Mouse (Mus musculus): ENCODE measurements around the gene Dkk2. TPM values are rescaled to one million over a fixed set of nuclear protein-coding genes. Genes with fewer than 3 reads are reported as not detected.

Dkk2 gene
- polyA plus RNA-seq, 1 experiment: 0.21 TPM

DNA sequence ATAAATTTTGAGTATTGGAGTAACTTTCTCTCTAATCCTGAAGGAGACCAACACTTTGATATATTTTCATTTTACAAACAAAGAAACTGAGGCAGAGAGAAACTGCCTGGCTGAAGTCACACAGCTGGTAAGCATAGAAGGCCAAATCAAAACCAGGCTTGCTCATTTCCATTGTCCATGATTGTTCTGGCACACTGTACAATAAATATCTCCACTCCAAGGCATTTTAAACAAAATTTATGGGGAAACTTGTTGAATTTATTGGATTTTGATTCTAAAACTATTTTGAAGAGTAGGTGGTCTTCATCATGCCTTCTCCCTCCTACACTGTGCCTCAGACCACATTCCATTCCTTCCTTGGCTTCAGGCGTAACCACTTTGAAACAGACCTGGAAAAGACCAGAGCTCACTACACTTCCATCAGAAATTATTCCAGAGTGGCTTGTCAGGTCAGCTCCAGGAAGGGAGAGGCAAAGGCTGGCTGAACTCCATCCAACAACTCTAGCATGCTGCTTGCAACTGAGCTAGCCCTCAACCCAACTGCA lies 44.7 kb downstream of the Dkk2 start:
- WGBS: 94% methylated on average over 1 of the region's 1 CpGs
- DNase-seq: no peak
- no peak overlapping the region for H3K27ac ChIP-seq (ENCODE audit: insufficient read depth, low read length)
- TF ChIP-seq CTCF (IDR thresholded peaks at IDR 0.05; ENCODE audit: borderline replicate concordance, insufficient read depth, low read depth, low read length) (no peak), POLR2A (IDR thresholded peaks at IDR 0.05; ENCODE audit: borderline replicate concordance, insufficient read depth, low read length) (no peak)
- H3K4me3 ChIP-seq (replicated peaks; ENCODE audit: insufficient read depth, low read depth, low read length): no peak overlapping the region
- no peaks in the 10 kb centered on the region for H3K27me3 ChIP-seq (ENCODE audit: control insufficient read depth, insufficient read depth, low read length)
- H3K4me1 ChIP-seq (ENCODE audit: control insufficient read depth, insufficient read depth, low read length): no peaks in the 10 kb centered on the region

DNA sequence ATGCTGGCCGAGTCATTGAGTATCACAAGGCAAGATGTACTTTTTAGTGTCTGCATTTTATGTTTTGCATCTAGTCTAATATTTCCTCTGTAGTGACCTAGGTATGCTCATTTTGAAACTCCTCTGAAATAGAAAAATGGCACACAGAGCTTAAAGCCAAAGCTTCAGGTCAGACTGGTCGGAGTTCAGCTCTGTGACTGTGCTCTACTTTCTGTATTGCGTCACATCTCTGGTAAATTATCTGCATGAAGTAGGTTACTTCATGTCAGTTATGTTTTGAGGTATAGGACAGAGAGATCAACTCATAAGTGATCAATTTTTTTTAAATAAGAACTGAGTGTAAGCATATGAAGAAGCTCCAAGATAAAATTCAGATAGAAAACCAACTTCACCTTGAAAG lies 45.7 kb downstream of the Dkk2 start:
- TF ChIP-seq POLR2A (IDR thresholded peaks at IDR 0.05; ENCODE audit: borderline replicate concordance, insufficient read depth, low read length) (no peak), CTCF (IDR thresholded peaks at IDR 0.05; ENCODE audit: borderline replicate concordance, insufficient read depth, low read depth, low read length) (no peak)
- DNase-seq: no peak
- 73% methylated on average over 3 of the region's 3 CpGs for WGBS
- Histone ChIP-seq H3K4me3 (replicated peaks; ENCODE audit: insufficient read depth, low read depth, low read length) (no peak overlapping the region), H3K27me3 (ENCODE audit: control insufficient read depth, insufficient read depth, low read length) (no peaks in the 10 kb centered on the region), H3K4me1 (ENCODE audit: control insufficient read depth, insufficient read depth, low read length) (no peaks in the 10 kb centered on the region), H3K27ac (ENCODE audit: insufficient read depth, low read length) (no peak overlapping the region)

DNA sequence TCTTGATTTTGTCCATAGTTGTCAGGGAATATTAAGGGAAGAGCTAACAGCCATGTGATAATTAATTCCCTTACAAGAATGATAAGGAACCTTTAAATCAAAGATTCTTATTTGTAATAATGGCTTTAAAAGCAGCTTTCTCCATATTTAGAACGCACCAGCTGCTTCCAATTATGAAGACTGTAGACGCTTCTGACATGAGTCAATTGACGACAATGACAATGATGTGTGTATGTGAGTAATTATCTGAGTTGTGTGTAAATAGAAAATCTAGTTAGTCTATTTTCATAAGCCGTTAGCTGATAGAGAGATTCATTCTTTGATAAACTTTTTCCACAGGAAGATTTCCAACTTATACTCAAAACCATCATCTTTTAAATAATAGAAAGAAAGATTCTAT lies 46.8 kb downstream of the Dkk2 start:
- Histone ChIP-seq H3K27ac (ENCODE audit: insufficient read depth, low read length) (no peak overlapping the region), H3K4me1 (ENCODE audit: control insufficient read depth, insufficient read depth, low read length) (no peaks in the 10 kb centered on the region), H3K27me3 (ENCODE audit: control insufficient read depth, insufficient read depth, low read length) (no peaks in the 10 kb centered on the region), H3K4me3 (replicated peaks; ENCODE audit: insufficient read depth, low read depth, low read length) (no peak overlapping the region)
- WGBS: 83% methylated on average over 4 of the region's 4 CpGs
- no peak for TF ChIP-seq CTCF (IDR thresholded peaks at IDR 0.05; ENCODE audit: borderline replicate concordance, insufficient read depth, low read depth, low read length)
- no peak for TF ChIP-seq POLR2A (IDR thresholded peaks at IDR 0.05; ENCODE audit: borderline replicate concordance, insufficient read depth, low read length)
- DNase-seq: no peak

DNA sequence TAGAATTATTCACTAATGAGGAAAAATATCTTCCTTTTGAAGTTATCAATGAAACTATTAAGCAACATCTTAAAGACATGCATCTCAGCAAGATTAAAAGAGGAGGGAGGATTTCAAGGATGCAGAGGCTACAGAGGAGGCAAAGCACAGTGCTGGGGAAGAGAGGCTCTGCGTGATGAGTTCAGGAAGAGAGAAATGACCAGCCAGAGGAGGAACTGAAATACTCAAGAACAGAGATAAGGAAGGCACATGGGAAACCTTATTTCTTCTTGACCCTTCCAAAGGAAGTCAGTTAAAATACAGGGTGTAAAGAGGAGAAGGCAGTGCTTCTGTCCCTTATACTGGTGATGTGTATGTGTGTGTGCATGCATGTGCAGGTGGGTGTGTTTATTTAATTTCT lies 49.4 kb downstream of the Dkk2 start:
- 81% methylated on average over 1 of the region's 1 CpGs for WGBS
- DNase-seq: no peak
- no peak overlapping the region for H3K27ac ChIP-seq (ENCODE audit: insufficient read depth, low read length)
- no peak overlapping the region for H3K4me3 ChIP-seq (replicated peaks; ENCODE audit: insufficient read depth, low read depth, low read length)
- TF ChIP-seq POLR2A (IDR thresholded peaks at IDR 0.05; ENCODE audit: borderline replicate concordance, insufficient read depth, low read length): no peak
- TF ChIP-seq CTCF (IDR thresholded peaks at IDR 0.05; ENCODE audit: borderline replicate concordance, insufficient read depth, low read depth, low read length): no peak
- no peaks in the 10 kb centered on the region for H3K27me3 ChIP-seq (ENCODE audit: control insufficient read depth, insufficient read depth, low read length)
- no peaks in the 10 kb centered on the region for H3K4me1 ChIP-seq (ENCODE audit: control insufficient read depth, insufficient read depth, low read length)

DNA sequence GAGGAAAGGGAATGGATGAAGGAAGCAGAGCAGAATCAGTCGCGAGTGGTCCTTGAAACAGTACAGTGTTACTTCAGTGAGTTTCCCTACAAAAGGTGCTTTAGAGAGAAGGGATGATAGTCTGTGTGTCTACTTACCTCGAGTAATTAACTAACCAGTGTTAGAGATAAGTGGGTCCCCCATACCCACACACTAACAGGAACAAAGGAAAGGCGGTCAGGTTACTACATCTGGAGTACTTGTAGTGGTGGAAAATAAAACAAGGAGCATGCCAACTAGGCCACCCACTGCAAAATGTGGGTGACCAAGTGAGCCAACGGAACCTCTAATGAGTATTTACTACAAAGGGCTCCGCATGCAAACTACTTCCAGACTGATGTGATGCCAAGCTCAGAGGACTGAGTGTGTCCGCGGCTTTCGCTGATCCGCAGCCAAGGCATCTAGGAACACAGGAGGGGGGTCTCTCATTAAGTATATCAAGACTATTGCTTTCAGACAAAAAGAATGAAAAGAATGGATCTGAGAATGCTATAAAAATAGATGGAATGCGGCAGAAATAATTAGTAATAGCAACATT lies 52.8 kb downstream of the Dkk2 start:
- no peaks in the 10 kb centered on the region for H3K27me3 ChIP-seq (ENCODE audit: control insufficient read depth, insufficient read depth, low read length)
- TF ChIP-seq POLR2A (IDR thresholded peaks at IDR 0.05; ENCODE audit: borderline replicate concordance, insufficient read depth, low read length): no peak
- TF ChIP-seq CTCF (IDR thresholded peaks at IDR 0.05; ENCODE audit: borderline replicate concordance, insufficient read depth, low read depth, low read length): no peak
- WGBS: 42% methylated on average over 11 of the region's 11 CpGs
- H3K4me1 ChIP-seq (ENCODE audit: control insufficient read depth, insufficient read depth, low read length): no peaks in the 10 kb centered on the region
- no peak overlapping the region for H3K27ac ChIP-seq (ENCODE audit: insufficient read depth, low read length)
- DNase-seq: no peak
- no peak overlapping the region for H3K4me3 ChIP-seq (replicated peaks; ENCODE audit: insufficient read depth, low read depth, low read length)

DNA sequence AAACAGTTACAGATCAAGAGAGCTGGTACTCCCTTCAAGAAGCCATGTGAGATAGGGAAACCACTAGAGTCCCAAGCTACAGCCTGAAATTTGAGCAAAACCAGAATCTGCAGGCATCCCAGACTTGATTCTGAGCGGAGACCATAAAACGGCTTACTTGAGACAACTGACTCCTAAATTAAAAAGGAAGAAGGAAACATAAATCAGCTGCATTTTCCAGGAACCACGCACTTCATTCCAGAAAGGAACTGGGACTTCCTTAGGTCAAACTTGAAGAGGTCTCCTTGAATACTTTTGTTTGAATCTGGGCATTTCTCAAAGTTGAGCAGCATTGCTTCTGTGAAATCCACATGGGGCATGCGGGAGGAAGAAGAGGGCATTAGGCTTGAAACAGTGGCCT lies 55.9 kb downstream of the Dkk2 start:
- H3K4me1 ChIP-seq (ENCODE audit: control insufficient read depth, insufficient read depth, low read length): no peaks in the 10 kb centered on the region
- TF ChIP-seq CTCF (IDR thresholded peaks at IDR 0.05; ENCODE audit: borderline replicate concordance, insufficient read depth, low read depth, low read length) (no peak), POLR2A (IDR thresholded peaks at IDR 0.05; ENCODE audit: borderline replicate concordance, insufficient read depth, low read length) (no peak)
- no peak for DNase-seq
- WGBS: 91% methylated on average over 4 of the region's 4 CpGs
- no peaks in the 10 kb centered on the region for H3K27me3 ChIP-seq (ENCODE audit: control insufficient read depth, insufficient read depth, low read length)
- H3K27ac ChIP-seq (ENCODE audit: insufficient read depth, low read length): no peak overlapping the region
- no peak overlapping the region for H3K4me3 ChIP-seq (replicated peaks; ENCODE audit: insufficient read depth, low read depth, low read length)

DNA sequence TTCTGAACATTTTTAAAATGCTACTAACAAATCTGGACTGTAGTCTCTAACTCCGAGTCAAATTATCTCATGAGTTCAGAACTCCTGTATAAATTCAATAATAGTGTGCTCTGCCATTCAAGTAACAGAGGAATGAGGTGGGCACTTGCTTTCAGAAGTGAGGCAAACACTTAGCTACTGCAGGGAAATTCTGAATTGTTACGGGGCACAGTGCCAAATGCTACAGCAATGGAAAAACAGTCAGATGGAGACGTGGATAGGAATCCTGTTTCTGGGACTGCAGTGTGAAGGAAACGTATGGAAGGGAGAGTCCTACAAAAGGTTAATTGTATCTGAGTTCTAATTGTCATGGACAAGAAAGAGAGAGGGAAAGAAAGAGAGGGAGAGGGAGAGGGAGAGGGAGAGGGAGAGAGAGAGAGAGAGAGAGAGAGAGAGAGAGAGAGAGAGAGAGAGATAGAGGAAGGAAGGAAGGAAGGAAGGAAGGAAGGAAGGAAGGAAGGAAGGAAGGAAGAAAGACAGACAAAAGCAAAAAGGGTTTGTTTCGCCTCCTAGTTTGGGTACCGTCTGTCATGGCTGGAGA lies 64.4 kb downstream of the Dkk2 start:
- Histone ChIP-seq H3K27ac (ENCODE audit: insufficient read depth, low read length) (no peak overlapping the region), H3K4me1 (ENCODE audit: control insufficient read depth, insufficient read depth, low read length) (no peaks in the 10 kb centered on the region), H3K27me3 (ENCODE audit: control insufficient read depth, insufficient read depth, low read length) (no peaks in the 10 kb centered on the region), H3K4me3 (replicated peaks; ENCODE audit: insufficient read depth, low read depth, low read length) (no peak overlapping the region)
- DNase-seq: no peak
- TF ChIP-seq POLR2A (IDR thresholded peaks at IDR 0.05; ENCODE audit: borderline replicate concordance, insufficient read depth, low read length): no peak
- TF ChIP-seq CTCF (IDR thresholded peaks at IDR 0.05; ENCODE audit: borderline replicate concordance, insufficient read depth, low read depth, low read length): no peak
- 51% methylated on average over 6 of the region's 6 CpGs for WGBS

DNA sequence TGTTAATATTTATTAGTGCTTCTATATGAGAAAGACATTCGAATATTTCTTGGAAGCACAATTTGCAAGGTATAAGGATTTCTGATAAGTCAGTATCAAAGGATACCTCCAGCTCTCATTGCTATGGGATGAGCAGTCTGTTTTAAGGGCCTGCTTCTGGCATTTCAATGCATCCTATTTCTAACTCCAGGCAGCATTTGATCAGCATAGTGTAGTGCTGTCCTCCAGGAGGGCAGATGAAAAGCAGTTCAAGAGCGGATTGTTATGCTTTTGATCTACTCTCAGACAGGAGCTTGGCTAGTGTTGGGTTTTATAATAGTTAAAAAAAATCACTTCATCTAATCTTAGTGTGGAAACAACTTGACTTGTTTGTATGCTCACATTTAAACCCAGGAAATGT lies 73.7 kb downstream of the Dkk2 start:
- WGBS: 92% methylated on average over 2 of the region's 2 CpGs
- Histone ChIP-seq H3K27me3 (ENCODE audit: control insufficient read depth, insufficient read depth, low read length) (no peaks in the 10 kb centered on the region), H3K27ac (ENCODE audit: insufficient read depth, low read length) (no peak overlapping the region), H3K4me1 (ENCODE audit: control insufficient read depth, insufficient read depth, low read length) (no peaks in the 10 kb centered on the region), H3K4me3 (replicated peaks; ENCODE audit: insufficient read depth, low read depth, low read length) (no peak overlapping the region)
- no peak for DNase-seq
- TF ChIP-seq POLR2A (IDR thresholded peaks at IDR 0.05; ENCODE audit: borderline replicate concordance, insufficient read depth, low read length) (no peak), CTCF (IDR thresholded peaks at IDR 0.05; ENCODE audit: borderline replicate concordance, insufficient read depth, low read depth, low read length) (no peak)

Data from cerebellum, adult 2 months (tissue).